Mouse (Mus musculus): Measurements from ENCODE around the gene Tek. TPM values are rescaled to one million over a fixed set of nuclear protein-coding genes. Genes with fewer than 3 reads are reported as not detected.
"Not testable (repeated sequence)": the region's sequence is repeated elsewhere in the genome, so short reads cannot be mapped to it uniquely, and the experiment has no call there.

Gene Tek
- polyA plus RNA-seq (2015; fragmentation: Nextera tagmentation; extraction: Ambion mirVana) = 37.1 and 45.3 TPM in 2 replicates

GRCm38 (mm10) chr4:94738838-94739731, at the start of gene Tek:
Gene Tek, plus strand, starts transcription at chr4:94739289.
- Histone ChIP-seq H3K36me3 (no peaks in the 10 kb centered on the region), H3K9ac (peak within 1 kb of the TSS; percentile 34), H3K9me3 (replicated peaks) (no peaks in the 10 kb centered on the region), H3K27me3 (no peaks in the 10 kb centered on the region), H3K4me1 (replicated peaks) (peaks cover 13% of the 10 kb centered on the region), H3K27ac (peak within 1 kb of the TSS; percentile 85), H3K4me2 (peak within 1 kb of the TSS; percentile 53), H3K4me3 (peak within 1 kb of the TSS; percentile 49)
- WGBS = 25% methylated on average over 16 of the region's 16 CpGs
- ATAC-seq (replicated peaks; ENCODE audit: insufficient number of reproducible peaks, insufficient read depth, low FRiP score, low read depth) = peak; percentile 66

DNA sequence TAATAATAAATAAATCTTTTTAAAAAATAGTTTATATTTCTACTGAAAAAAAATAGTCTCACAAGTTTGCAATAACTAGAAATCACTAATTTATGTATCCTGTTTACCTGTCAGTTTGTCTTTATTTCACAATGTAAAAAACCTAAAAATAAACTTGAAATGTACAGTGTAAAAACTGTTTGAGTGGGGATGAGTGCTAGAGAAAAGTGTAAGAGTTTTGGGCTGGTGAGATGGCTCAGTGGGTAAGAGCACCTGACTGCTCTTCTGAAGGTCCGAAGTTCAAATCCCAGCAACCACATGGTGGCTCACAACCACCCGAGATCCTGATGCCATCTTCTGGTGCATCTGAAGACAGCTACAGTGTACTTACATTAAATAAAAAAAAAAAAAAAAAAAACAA, 49.3 kb upstream of the Tek start:
- WGBS = 67% methylated on average over 2 of the region's 2 CpGs
- not testable (repeated sequence) for H3K36me3 ChIP-seq; H3K4me3 ChIP-seq; H3K4me2 ChIP-seq; ATAC-seq (replicated peaks; ENCODE audit: insufficient number of reproducible peaks, insufficient read depth, low FRiP score, low read depth); H3K4me1 ChIP-seq (replicated peaks); H3K9ac ChIP-seq; H3K27ac ChIP-seq; H3K9me3 ChIP-seq (replicated peaks); H3K27me3 ChIP-seq

DNA sequence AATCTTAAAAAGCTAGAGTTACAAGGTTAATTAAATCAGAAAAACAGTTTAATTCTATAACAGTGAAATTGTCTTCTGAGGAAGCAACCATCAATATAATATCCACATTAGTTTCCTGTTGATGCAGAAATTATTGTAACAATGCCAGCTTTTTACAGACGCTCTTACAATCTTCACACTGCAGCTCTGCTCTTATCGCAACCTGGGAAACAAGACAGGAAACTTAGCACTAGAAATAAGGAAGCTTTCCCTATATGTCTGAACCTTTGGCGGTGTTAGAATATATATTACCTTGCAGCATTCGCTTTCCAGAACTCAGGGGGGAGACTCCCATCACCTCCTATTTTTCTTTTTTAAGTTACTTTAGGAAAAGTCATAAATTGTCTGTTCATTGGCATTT, 48.0 kb upstream of the Tek start:
- no peak overlapping the region for H3K4me2 ChIP-seq
- no peak overlapping the region for H3K27ac ChIP-seq
- no peaks in the 10 kb centered on the region for H3K27me3 ChIP-seq
- H3K4me3 ChIP-seq = no peak overlapping the region
- no peaks in the 10 kb centered on the region for H3K9me3 ChIP-seq (replicated peaks)
- no peaks in the 10 kb centered on the region; the same call in 1 of the 2 replicates for H3K36me3 ChIP-seq
- ATAC-seq (replicated peaks; ENCODE audit: insufficient number of reproducible peaks, insufficient read depth, low FRiP score, low read depth) = no peak
- H3K9ac ChIP-seq = no peak overlapping the region
- WGBS = 50% methylated on average over 4 of the region's 4 CpGs
- no peaks in the 10 kb centered on the region for H3K4me1 ChIP-seq (replicated peaks)

DNA sequence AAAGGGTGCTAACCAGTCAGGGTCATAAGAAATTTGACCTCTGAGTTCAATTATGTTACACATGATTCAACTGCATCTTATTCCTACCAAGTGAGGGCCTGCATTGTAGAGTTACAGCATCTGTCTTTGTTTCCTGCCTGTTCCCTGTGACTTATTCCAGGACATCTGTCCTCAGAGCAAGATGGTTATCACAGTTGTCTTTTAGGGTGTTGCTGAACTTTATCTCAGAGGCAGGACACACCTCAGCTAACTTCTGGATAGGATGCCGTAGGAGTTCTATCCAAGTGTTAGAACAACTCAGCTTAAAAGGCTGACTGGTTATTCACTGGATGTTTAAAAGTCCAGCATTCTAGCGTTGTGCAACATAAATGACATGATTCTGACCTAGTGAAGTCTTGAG, 46.9 kb upstream of the Tek start:
- no peaks in the 10 kb centered on the region for H3K9me3 ChIP-seq (replicated peaks)
- H3K27me3 ChIP-seq = no peaks in the 10 kb centered on the region
- 69% methylated on average over 2 of the region's 2 CpGs for WGBS
- H3K4me1 ChIP-seq (replicated peaks) = no peaks in the 10 kb centered on the region
- H3K27ac ChIP-seq = no peak overlapping the region
- no peak overlapping the region for H3K4me2 ChIP-seq
- H3K4me3 ChIP-seq = no peak overlapping the region
- H3K36me3 ChIP-seq = no peaks in the 10 kb centered on the region; the same call in 1 of the 2 replicates
- no peak overlapping the region for H3K9ac ChIP-seq
- no peak for ATAC-seq (replicated peaks; ENCODE audit: insufficient number of reproducible peaks, insufficient read depth, low FRiP score, low read depth)

- WGBS = 41% methylated on average over 3 of the region's 3 CpGs
- no peaks in the 10 kb centered on the region for H3K27me3 ChIP-seq
These were observed 42.7 kb upstream of the Tek start for GRCm38 (mm10) chr4:94696368-94696767.

DNA sequence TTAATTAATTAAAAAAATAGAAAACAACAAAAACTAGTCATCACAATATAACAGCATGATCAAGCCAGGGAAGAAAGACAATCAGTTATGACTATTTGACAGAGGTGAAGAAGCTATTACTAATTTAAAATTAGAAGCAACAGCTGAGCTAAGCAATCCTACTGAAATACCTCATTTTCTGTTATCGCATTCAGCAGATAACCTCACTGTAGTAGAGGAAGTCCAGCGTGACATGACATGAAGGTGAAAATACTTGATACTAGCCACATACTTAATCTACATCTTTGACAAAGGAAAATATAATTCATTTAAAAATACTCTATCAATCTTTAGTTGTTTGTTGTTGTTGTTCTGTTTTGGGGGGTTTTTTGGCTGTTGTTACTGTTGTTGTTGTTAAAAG, 28.1 kb upstream of the Tek start:
- Histone ChIP-seq H3K36me3 (no peaks in the 10 kb centered on the region), H3K4me1 (replicated peaks) (peaks cover 6% of the 10 kb centered on the region), H3K27ac (no peak overlapping the region), H3K4me3 (no peak overlapping the region), H3K9ac (no peak overlapping the region), H3K9me3 (replicated peaks) (no peaks in the 10 kb centered on the region), H3K27me3 (no peaks in the 10 kb centered on the region), H3K4me2 (no peak overlapping the region)
- no peak for ATAC-seq (replicated peaks; ENCODE audit: insufficient number of reproducible peaks, insufficient read depth, low FRiP score, low read depth)
- 53% methylated on average over 2 of the region's 2 CpGs for WGBS

More at GRCm38 (mm10) chr4:94696368-94696767, 42.7 kb upstream of the Tek start:
- Histone ChIP-seq H3K4me3 (no peak overlapping the region), H3K4me2 (no peak overlapping the region), H3K9ac (no peak overlapping the region), H3K4me1 (replicated peaks) (no peaks in the 10 kb centered on the region), H3K27ac (no peak overlapping the region), H3K36me3 (no peaks in the 10 kb centered on the region), H3K9me3 (replicated peaks) (no peaks in the 10 kb centered on the region)
- ATAC-seq (replicated peaks; ENCODE audit: insufficient number of reproducible peaks, insufficient read depth, low FRiP score, low read depth) = no peak

- Histone ChIP-seq H3K36me3 (no peaks in the 10 kb centered on the region), H3K27ac (no peak overlapping the region), H3K9me3 (replicated peaks) (no peaks in the 10 kb centered on the region), H3K4me3 (no peak overlapping the region), H3K27me3 (no peaks in the 10 kb centered on the region), H3K4me1 (replicated peaks) (peaks cover 6% of the 10 kb centered on the region), H3K9ac (no peak overlapping the region), H3K4me2 (no peak overlapping the region)
- no peak for ATAC-seq (replicated peaks; ENCODE audit: insufficient number of reproducible peaks, insufficient read depth, low FRiP score, low read depth)
- 55% methylated on average over 4 of the region's 4 CpGs for WGBS
These were observed 27.7 kb upstream of the Tek start for GRCm38 (mm10) chr4:94711426-94711825.

GRCm38 (mm10) chr4:94713741-94714140, 25.3 kb upstream of the Tek start:
- H3K4me3 ChIP-seq = no peak overlapping the region
- no peaks in the 10 kb centered on the region for H3K9me3 ChIP-seq (replicated peaks)
- H3K4me2 ChIP-seq = no peak overlapping the region
- no peak overlapping the region for H3K9ac ChIP-seq
- ATAC-seq (replicated peaks; ENCODE audit: insufficient number of reproducible peaks, insufficient read depth, low FRiP score, low read depth) = no peak
- peaks cover 6% of the 10 kb centered on the region for H3K4me1 ChIP-seq (replicated peaks)
- no peaks in the 10 kb centered on the region for H3K27me3 ChIP-seq
- no peaks in the 10 kb centered on the region for H3K36me3 ChIP-seq
- H3K27ac ChIP-seq = no peak overlapping the region

DNA sequence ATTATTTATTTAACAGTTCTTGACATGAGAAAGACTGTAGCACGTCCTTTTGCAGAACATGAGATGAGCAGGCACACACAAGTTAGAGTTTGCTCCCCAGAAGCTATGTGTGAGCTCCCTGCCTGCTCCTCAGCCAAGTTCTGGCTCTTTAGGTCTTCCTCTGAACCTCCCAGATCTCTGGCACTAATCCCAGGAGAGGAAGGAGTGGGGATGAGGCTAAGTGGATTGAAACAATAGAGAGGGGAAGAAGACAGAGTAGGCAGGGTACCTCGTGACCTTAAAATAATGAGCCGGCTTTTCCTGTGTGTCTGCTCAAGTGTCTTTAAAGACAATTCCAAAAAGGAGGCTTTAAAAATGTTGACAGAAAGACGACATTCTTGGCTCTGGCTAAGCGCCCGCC, 23.9 kb upstream of the Tek start:
- H3K4me1 ChIP-seq (replicated peaks) = peaks cover 6% of the 10 kb centered on the region
- H3K9me3 ChIP-seq (replicated peaks) = no peaks in the 10 kb centered on the region
- H3K36me3 ChIP-seq = no peaks in the 10 kb centered on the region
- no peak overlapping the region for H3K4me3 ChIP-seq
- peak; percentile 66 for ATAC-seq (replicated peaks; ENCODE audit: insufficient number of reproducible peaks, insufficient read depth, low FRiP score, low read depth)
- peak overlapping the region; percentile 31 for H3K4me2 ChIP-seq
- 25% methylated on average over 6 of the region's 6 CpGs for WGBS
- H3K27me3 ChIP-seq = no peaks in the 10 kb centered on the region
- H3K9ac ChIP-seq = no peak overlapping the region
- H3K27ac ChIP-seq = peak overlapping the region; percentile 43

- Histone ChIP-seq H3K27ac (peak overlapping the region; percentile 64), H3K4me1 (replicated peaks) (peaks cover 13% of the 10 kb centered on the region; the same call in 1 of the 2 replicates), H3K9ac (no peak overlapping the region), H3K4me3 (no peak overlapping the region), H3K4me2 (no peak overlapping the region), H3K9me3 (replicated peaks) (no peaks in the 10 kb centered on the region), H3K27me3 (no peaks in the 10 kb centered on the region), H3K36me3 (no peaks in the 10 kb centered on the region)
- ATAC-seq (replicated peaks; ENCODE audit: insufficient number of reproducible peaks, insufficient read depth, low FRiP score, low read depth) = 0 out of 2 replicates have a peak, but pooled peaks have one; percentile 70
- 45% methylated on average over 4 of the region's 4 CpGs for WGBS
These were observed 13.3 kb upstream of the Tek start for GRCm38 (mm10) chr4:94725799-94726198.

- Histone ChIP-seq H3K4me1 (replicated peaks) (peaks cover 2% of the 10 kb centered on the region), H3K4me2 (no peak overlapping the region), H3K9me3 (replicated peaks) (no peaks in the 10 kb centered on the region), H3K36me3 (no peaks in the 10 kb centered on the region), H3K4me3 (no peak overlapping the region), H3K27ac (no peak overlapping the region), H3K9ac (no peak overlapping the region), H3K27me3 (no peaks in the 10 kb centered on the region)
- no peak for ATAC-seq (replicated peaks; ENCODE audit: insufficient number of reproducible peaks, insufficient read depth, low FRiP score, low read depth)
These were observed 6.4 kb upstream of the Tek start for GRCm38 (mm10) chr4:94732721-94733120.
